Mouse (Mus musculus) layer of hippocampus, postnatal 14 days (tissue): ENCODE results near the gene Prl8a1. TPM values are rescaled to one million over a fixed set of nuclear protein-coding genes. Genes with fewer than 3 reads are reported as not detected.

Experiments
- DNase-seq, 2 experiments: peaks; one replicate each; pipeline ENCODE4 v3.0.0; 2021 to 2022; ENCODE audit warnings: low spot score in 2 of 2, mixed read lengths in 1 of 2
- long read RNA-seq, 2 experiments: library from polyadenylated mRNA; stranded (forward); transcript quantifications; one replicate each; pipeline ENCODE4 v2.0.0; 2021
- total RNA-seq, 2 experiments: library from RNA; stranded (reverse); gene quantifications; 2 replicates each; pipeline ENCODE4 v1.2.3; 2021

Prl8a1 gene
- not detected for total RNA-seq
- long read RNA-seq, experiment 1, result 0 reads
- long read RNA-seq, experiment 2, result 0 reads

GRCm38 (mm10) chr13:27582071-27582470, at the start of gene Prl8a1:
Prl8a1 (minus strand) TSS chr13:27582171.
- DNase-seq, result no peak

- DNase-seq, result no peak
Observed at GRCm38 (mm10) chr13:27610482-27610881, 28.5 kb upstream of the Prl8a1 start, which contains the start of gene Prl7b1. Prl7b1 (minus strand) TSS chr13:27610582.

- DNase-seq, result no peak
Observed at GRCm38 (mm10) chr13:27564506-27564905, 17.5 kb downstream of the Prl8a1 start, which contains the start of gene Prl8a9. Prl8a9 (minus strand) TSS chr13:27564606.

GRCm38 (mm10) chr13:27553336-27553735, 28.6 kb downstream of the Prl8a1 start:
- DNase-seq, result no peak

Other genes starting within 250 kb of the Prl8a1 start
- gene Prl8a2, start 236.5 kb downstream of the Prl8a1 start, total RNA-seq, result not detected
- gene Prl2b1, start 191.3 kb downstream of the Prl8a1 start, total RNA-seq, result not detected
- gene Prl8a6, start 143.5 kb downstream of the Prl8a1 start, total RNA-seq, result not detected
- not detected for gene Prl8a8, start 69.0 kb downstream of the Prl8a1 start, total RNA-seq
- gene Prl8a9, start 17.6 kb downstream of the Prl8a1 start, total RNA-seq, result not detected
- not detected for gene Prl7b1, start 28.4 kb upstream of the Prl8a1 start, total RNA-seq
- not detected for gene Prl7a1, start 60.3 kb upstream of the Prl8a1 start, total RNA-seq
- gene Prl7a2, start 85.9 kb upstream of the Prl8a1 start, total RNA-seq, result not detected
- gene Prl7d1, start 134.6 kb upstream of the Prl8a1 start, total RNA-seq, result not detected
- gene Prl7c1, start 198.6 kb upstream of the Prl8a1 start, total RNA-seq, result not detected
- gene Prl2a1, start 219.5 kb upstream of the Prl8a1 start, total RNA-seq, result not detected